Mouse (Mus musculus): ENCODE data around the gene Foxr2.
A peak's percentile ranks its signal among the peaks of the same experiment; 100 is the strongest.

Foxr2 gene

DNA sequence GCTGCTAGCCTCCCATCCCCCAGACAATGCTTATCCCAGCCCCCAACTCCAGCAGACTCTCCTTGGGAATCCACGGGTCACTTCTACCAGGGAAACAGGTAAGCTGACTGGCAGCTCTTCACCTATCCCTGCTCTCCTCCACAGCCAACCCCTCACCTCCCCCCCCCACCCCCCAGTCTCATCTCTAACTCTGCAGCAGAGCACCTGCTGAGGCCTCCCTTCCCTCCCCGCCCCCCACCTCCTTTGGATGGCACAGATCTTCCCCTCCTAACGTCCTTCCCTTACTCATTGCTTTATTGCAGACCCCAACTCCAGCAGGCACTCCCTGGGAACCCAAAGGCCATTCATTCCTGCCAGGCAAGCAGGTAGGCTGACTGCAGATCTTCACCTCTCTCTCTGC is at the start of gene Foxr2:
Gene Foxr2 (plus strand): TSS at position 301 of the 400 bp plus-strand sequence.
- DNase-seq (ENCODE audit: low spot score): no peak

DNA sequence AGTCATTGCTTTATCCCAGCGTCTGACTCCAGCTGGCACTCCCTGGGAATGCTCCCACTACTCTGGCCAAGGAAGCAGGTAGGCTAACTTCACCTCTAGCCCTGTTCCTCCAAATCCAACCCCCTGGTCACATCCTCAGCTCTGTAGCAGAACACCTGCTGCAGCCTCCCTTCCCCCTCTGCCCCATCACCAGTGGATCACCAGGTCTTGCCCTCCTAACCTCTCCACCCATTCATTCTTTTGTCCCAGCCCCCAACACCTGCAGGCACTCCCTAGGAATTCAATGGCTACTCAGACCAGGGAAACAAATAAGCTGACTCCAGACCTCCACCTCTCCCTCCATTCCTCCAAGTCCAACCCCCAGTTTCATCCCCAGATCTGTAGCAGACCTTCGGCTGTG is 427 bp downstream of the Foxr2 start:
- DNase-seq (ENCODE audit: low spot score): no peak

DNA sequence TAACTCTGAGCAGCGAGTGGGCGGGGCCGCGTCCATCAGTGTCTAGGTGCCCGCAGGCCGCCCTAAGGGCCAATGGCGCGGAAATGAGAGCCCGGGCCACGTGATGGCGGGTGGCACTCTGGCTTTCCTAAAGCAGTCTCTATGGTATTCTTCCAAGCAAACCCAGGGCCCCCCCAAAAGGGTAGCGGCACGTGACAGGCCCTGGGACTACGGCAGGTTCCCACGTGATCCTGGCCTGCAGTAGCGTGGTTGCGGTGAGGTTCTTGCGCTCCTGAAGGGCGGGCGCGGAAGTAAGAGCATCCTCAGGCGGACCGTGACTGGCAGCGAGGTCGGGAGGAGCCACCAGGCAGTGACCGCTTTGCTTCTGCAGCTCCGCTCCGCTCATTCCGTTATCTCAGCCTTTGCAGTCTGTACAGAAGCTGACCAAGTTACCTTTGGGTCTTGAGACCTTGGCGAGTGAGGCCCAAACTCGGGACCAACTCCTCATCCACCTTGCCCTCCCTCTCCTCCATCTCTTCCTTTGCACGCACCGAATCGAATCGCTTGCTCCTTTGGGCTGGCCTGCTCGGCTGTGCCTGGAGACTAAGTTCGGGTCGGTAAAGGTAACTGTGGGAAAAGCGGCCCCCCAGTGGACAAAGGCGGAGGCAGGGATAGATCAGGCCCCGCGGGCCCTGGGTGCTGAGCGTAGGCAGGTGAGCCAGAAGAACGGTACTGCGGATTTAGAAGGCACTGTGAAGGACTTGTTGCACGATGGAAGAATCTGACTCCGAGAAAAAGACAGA is 21.3 kb downstream of the Foxr2 start, which contains the start of gene Rragb:
Gene Rragb (plus strand): TSS at position 248 of the 782 bp plus-strand sequence.
- DNase-seq (ENCODE audit: low spot score): peak; percentile 79

DNA sequence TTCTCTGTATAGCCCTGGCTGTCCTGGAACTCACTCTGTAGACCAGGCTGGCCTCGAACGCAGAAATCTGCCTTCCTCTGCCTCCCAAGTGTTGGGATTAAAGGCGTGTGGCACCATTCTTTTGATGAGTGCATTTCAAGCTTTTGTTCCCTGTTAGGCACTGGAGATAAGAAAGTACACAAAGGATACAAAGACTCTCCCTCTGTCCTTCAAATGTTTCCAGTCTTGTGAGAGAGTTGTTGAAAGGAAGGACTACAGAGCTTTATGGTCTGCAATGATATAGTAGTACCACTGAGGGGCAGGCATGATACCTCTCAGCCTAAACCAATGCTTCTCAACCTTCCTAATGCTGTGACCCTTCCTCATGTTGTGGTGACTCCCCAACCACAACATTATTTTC is 24.1 kb downstream of the Foxr2 start:
- no peak for DNase-seq (ENCODE audit: low spot score)

DNA sequence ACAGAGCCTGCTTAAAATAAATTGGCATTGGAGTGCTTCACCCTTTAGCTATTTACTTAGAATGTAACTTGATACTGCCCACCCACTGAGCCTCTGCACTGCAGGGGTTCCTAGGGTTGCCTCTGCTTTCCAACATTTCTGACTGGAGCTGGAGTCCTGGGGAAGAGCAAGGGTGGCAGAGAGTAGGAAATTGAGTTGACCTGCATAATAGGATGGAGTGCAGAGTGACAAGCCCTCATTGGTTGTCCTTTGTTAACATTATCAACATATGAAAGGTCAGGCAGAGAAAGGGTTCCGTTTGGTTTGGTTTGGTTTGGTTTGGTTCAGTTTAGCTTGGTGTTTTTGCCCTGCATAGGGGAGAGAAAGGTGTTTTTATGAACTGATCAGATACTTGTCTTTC is 33.2 kb downstream of the Foxr2 start:
- DNase-seq (ENCODE audit: low spot score): no peak

DNA sequence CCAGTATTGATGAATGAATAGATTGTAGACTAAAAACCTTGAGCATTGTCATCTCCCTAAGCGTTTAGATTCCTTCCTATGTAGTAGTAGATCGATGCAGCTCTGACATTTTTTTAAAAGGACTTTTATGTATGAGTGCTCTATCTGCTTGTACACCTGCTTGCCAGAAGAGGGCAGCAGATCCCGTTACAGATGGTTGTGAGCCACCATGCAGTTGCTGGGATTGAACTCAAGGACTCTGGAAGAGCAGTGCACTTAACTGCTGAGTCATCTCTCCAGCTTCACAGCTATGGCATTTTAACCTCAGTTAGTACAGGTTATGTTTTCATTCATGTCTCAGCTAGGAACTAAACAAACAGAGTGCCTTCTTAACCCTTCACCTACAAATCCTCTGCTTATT is 36.7 kb downstream of the Foxr2 start:
- DNase-seq (ENCODE audit: low spot score): peak; percentile 29

DNA sequence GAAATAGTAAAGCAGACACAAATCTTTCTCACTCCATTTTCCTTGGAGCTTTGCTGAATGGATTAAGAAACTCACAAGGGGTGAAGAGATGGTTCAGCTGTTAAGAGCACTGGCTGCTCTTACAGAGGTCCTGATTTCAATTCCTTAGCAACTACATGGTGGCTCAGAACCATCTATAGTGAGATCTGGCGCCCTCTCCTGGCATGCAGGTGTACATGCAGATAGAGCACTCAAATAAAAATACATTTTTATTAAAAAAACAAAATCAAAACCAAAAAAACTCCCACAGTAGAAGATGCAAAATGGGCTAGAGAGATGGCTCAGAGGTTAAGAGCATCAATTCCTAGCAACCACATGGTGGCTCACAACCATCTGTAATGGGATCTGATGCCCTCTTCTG is 56.2 kb downstream of the Foxr2 start:
- DNase-seq (ENCODE audit: low spot score): peak; percentile 1

DNA sequence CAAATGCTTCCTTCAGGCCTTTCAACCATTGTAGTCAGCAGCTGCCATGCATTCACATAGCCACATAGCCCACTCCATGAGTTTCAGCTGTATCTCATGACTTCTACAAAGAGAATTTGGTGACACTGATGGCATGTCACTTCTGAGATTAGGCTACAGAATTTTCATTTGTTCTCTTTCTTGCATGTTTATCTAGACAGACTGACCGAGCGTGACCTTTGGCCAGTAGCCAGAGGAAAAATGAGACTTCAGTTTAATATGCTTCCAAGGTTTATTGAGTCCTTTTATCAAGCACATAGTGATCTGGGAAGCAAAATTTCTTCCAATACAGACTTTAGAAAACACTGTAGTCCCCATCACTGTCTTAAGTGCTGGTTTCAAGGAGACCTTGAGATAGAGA is 63.6 kb downstream of the Foxr2 start:
- no peak for DNase-seq (ENCODE audit: low spot score)

Data from retina, embryonic 14.5 days (tissue).